Mouse (Mus musculus): ENCODE results near the gene Ncor2.

Ncor2 gene

GRCm38 (mm10) chr5:124969790-124970189 lies 209.2 kb downstream of the Ncor2 start:
- no peak for DNase-seq (ENCODE audit: low read depth, low spot score)

Data from forelimb bud, embryonic 11.5 days (tissue).